Mouse (Mus musculus) limb, embryonic 11.5 days (tissue): Measurements from ENCODE around the gene Evi2. TPM values are rescaled to one million over a fixed set of nuclear protein-coding genes. Genes with fewer than 3 reads are reported as not detected.

Experiments used
- ATAC-seq: fragments of 200-750 bp; cut with Nextera tagmentation; 2 replicates; pipeline ENCODE4 v1.8.0; 2017; ENCODE audit warnings: low read depth; ENCODE audit not compliant: insufficient number of reproducible peaks, low FRiP score, low TSS enrichment
- DNase-seq: peaks from one replicate; pipeline ENCODE4 v3.0.0-alpha.2; 2015; ENCODE audit warnings: low spot score
- H3K27ac ChIP-seq: fragments of 300-500 bp; sonication (generic); replicated peaks from 2 replicates; pipeline ENCODE4 v1.5.1; 2014; ENCODE audit warnings: low read depth, mild to moderate bottlenecking, low read length
- H3K27me3 ChIP-seq: fragments of 300-500 bp; sonication (generic); 2 replicates; pipeline ENCODE4 v1.6.1; 2014; ENCODE audit warnings: mild to moderate bottlenecking, low read length, mixed read lengths; ENCODE audit not compliant: control insufficient read depth, insufficient read depth
- H3K36me3 ChIP-seq: fragments of 300-500 bp; sonication (generic); 2 replicates; pipeline ENCODE4 v1.6.1; 2014; ENCODE audit warnings: mild to moderate bottlenecking, low read length, moderate library complexity, mixed read lengths; ENCODE audit not compliant: control insufficient read depth, insufficient read depth
- H3K4me1 ChIP-seq: fragments of 300-500 bp; sonication (generic); 2 replicates; pipeline ENCODE4 v1.6.1; 2014; ENCODE audit warnings: low read length, mixed read lengths; ENCODE audit not compliant: control insufficient read depth, insufficient read depth
- H3K4me2 ChIP-seq: fragments of 300-500 bp; sonication (generic); 2 replicates; pipeline ENCODE4 v1.6.1; 2014; ENCODE audit warnings: low read depth, mild to moderate bottlenecking, moderate library complexity; ENCODE audit not compliant: severe bottlenecking
- H3K4me3 ChIP-seq: fragments of 300-500 bp; sonication (generic); 2 replicates; pipeline ENCODE4 v1.5.1; 2014; ENCODE audit warnings: low read depth, low read length
- H3K9ac ChIP-seq: fragments of 300-500 bp; sonication (generic); 2 replicates; pipeline ENCODE4 v1.6.1; 2014; ENCODE audit warnings: mild to moderate bottlenecking, low read length
- H3K9me3 ChIP-seq: fragments of 300-500 bp; sonication (generic); 2 replicates; pipeline ENCODE4 v1.6.1; 2016; ENCODE audit warnings: low read length; ENCODE audit not compliant: control insufficient read depth
- WGBS: fragments of 180-500 bp; shearing (Covaris S2); extraction: QIAGEN DNeasy Blood & Tissue Kit; methylation state at CpG from one replicate; pipeline ENCODE4 v1.1.7; 2014; 5-methylcytosine and 5-hydroxymethylcytosine counted together
- polyA plus RNA-seq: library from polyadenylated mRNA; unstranded; fragments of >200 nt; fragmentation: Nextera tagmentation; extraction: Ambion mirVana; gene quantifications from 2 replicates; pipeline ENCODE4 v1.2.1, GENCODE M21; 2014

The Evi2 gene
- polyA plus RNA-seq, 1 experiment from 2014 or later: 0.91 TPM

- H3K4me3 ChIP-seq: no peak overlapping the region
- H3K9ac ChIP-seq: no peak overlapping the region
- no peaks in the 10 kb centered on the region for H3K9me3 ChIP-seq
- 98% methylated on average over 6 of the region's 6 CpGs for WGBS
- H3K27me3 ChIP-seq: no peaks in the 10 kb centered on the region
- no peak overlapping the region for H3K27ac ChIP-seq
- ATAC-seq (no peak), DNase-seq (no peak)
- no peaks in the 10 kb centered on the region for H3K4me1 ChIP-seq
- no peaks in the 10 kb centered on the region for H3K36me3 ChIP-seq
- H3K4me2 ChIP-seq: no peak overlapping the region
These were observed 1.2 kb downstream of the Evi2 start for GRCm38 (mm10) chr11:79529226-79529625.

- DNase-seq: no peak
- H3K9me3 ChIP-seq: no peaks in the 10 kb centered on the region
These were observed 1.8 kb downstream of the Evi2 start for GRCm38 (mm10) chr11:79528601-79529000.

GRCm38 (mm10) chr11:79527739-79528384, 2.5 kb downstream of the Evi2 start:
- 92% methylated on average over 5 of the region's 5 CpGs for WGBS

More at GRCm38 (mm10) chr11:79528601-79529000, 1.8 kb downstream of the Evi2 start:
- H3K4me3 ChIP-seq: no peak overlapping the region
- H3K9ac ChIP-seq: no peak overlapping the region
- H3K27ac ChIP-seq: no peak overlapping the region
- no peaks in the 10 kb centered on the region for H3K27me3 ChIP-seq
- ATAC-seq: no peak
- no peak overlapping the region for H3K4me2 ChIP-seq
- WGBS: 96% methylated on average over 3 of the region's 3 CpGs
- H3K36me3 ChIP-seq: no peaks in the 10 kb centered on the region
- H3K4me1 ChIP-seq: no peaks in the 10 kb centered on the region

GRCm38 (mm10) chr11:79527015-79527738, 3.2 kb downstream of the Evi2 start:
- Histone ChIP-seq H3K27ac (no peak overlapping the region), H3K9me3 (no peaks in the 10 kb centered on the region), H3K4me2 (no peak overlapping the region), H3K9ac (no peak overlapping the region), H3K27me3 (no peaks in the 10 kb centered on the region), H3K36me3 (no peaks in the 10 kb centered on the region), H3K4me3 (no peak overlapping the region), H3K4me1 (no peaks in the 10 kb centered on the region)
- 79% methylated on average over 15 of the region's 15 CpGs for WGBS
- DNase-seq (no peak), ATAC-seq (no peak)

More at GRCm38 (mm10) chr11:79527739-79528384, 2.5 kb downstream of the Evi2 start:
- H3K9me3 ChIP-seq: no peaks in the 10 kb centered on the region
- H3K9ac ChIP-seq: no peak overlapping the region
- no peak overlapping the region for H3K4me3 ChIP-seq
- no peak overlapping the region for H3K4me2 ChIP-seq
- no peak for DNase-seq
- ATAC-seq: no peak
- H3K27me3 ChIP-seq: no peaks in the 10 kb centered on the region
- no peak overlapping the region for H3K27ac ChIP-seq
- H3K36me3 ChIP-seq: no peaks in the 10 kb centered on the region
- no peaks in the 10 kb centered on the region for H3K4me1 ChIP-seq

GRCm38 (mm10) chr11:79526549-79526948, 3.8 kb downstream of the Evi2 start:
- H3K9ac ChIP-seq: no peak overlapping the region
- no peak overlapping the region for H3K4me3 ChIP-seq
- H3K27ac ChIP-seq: no peak overlapping the region
- no peak overlapping the region for H3K4me2 ChIP-seq
- DNase-seq: no peak
- H3K27me3 ChIP-seq: no peaks in the 10 kb centered on the region
- ATAC-seq: no peak
- no peaks in the 10 kb centered on the region for H3K9me3 ChIP-seq
- H3K4me1 ChIP-seq: no peaks in the 10 kb centered on the region
- no peaks in the 10 kb centered on the region for H3K36me3 ChIP-seq
- WGBS: 93% methylated on average over 3 of the region's 3 CpGs

- no peak for DNase-seq
- H3K4me3 ChIP-seq: no peak overlapping the region
- no peaks in the 10 kb centered on the region for H3K27me3 ChIP-seq
- H3K36me3 ChIP-seq: no peaks in the 10 kb centered on the region
- no peak overlapping the region for H3K4me2 ChIP-seq
- no peak overlapping the region for H3K9ac ChIP-seq
- H3K4me1 ChIP-seq: no peaks in the 10 kb centered on the region
- H3K9me3 ChIP-seq: no peaks in the 10 kb centered on the region
- 90% methylated on average over 1 of the region's 1 CpGs for WGBS
- no peak for ATAC-seq
- no peak overlapping the region for H3K27ac ChIP-seq
These were observed 6.1 kb downstream of the Evi2 start for GRCm38 (mm10) chr11:79524310-79524575.

- H3K27ac ChIP-seq: no peak within 1 kb of the TSS
- H3K4me1 ChIP-seq: no peaks in the 10 kb centered on the region
- 84% methylated on average over 10 of the region's 10 CpGs for WGBS
- H3K9ac ChIP-seq: no peak within 1 kb of the TSS
- ATAC-seq (no peak), DNase-seq (no peak)
- no peaks in the 10 kb centered on the region for H3K36me3 ChIP-seq
- H3K4me2 ChIP-seq: no peak within 1 kb of the TSS
- no peak within 1 kb of the TSS for H3K4me3 ChIP-seq
- no peaks in the 10 kb centered on the region for H3K27me3 ChIP-seq
- no peaks in the 10 kb centered on the region for H3K9me3 ChIP-seq
These were observed 6.7 kb downstream of the Evi2 start, which contains the start of gene Evi2b for GRCm38 (mm10) chr11:79523560-79524309. TSS of gene Evi2b (minus strand) at chr11:79523762.

- DNase-seq (no peak), ATAC-seq (no peak)
- 81% methylated on average over 1 of the region's 1 CpGs for WGBS
- no peaks in the 10 kb centered on the region for H3K27me3 ChIP-seq
- no peaks in the 10 kb centered on the region for H3K4me1 ChIP-seq
- H3K9me3 ChIP-seq: no peaks in the 10 kb centered on the region
- no peaks in the 10 kb centered on the region for H3K36me3 ChIP-seq
- H3K4me3 ChIP-seq: no peak overlapping the region
- no peak overlapping the region for H3K9ac ChIP-seq
- no peak overlapping the region for H3K27ac ChIP-seq
- no peak overlapping the region for H3K4me2 ChIP-seq
These were observed 7.4 kb downstream of the Evi2 start for GRCm38 (mm10) chr11:79522944-79523343.
